In the genomic region with DNA sequence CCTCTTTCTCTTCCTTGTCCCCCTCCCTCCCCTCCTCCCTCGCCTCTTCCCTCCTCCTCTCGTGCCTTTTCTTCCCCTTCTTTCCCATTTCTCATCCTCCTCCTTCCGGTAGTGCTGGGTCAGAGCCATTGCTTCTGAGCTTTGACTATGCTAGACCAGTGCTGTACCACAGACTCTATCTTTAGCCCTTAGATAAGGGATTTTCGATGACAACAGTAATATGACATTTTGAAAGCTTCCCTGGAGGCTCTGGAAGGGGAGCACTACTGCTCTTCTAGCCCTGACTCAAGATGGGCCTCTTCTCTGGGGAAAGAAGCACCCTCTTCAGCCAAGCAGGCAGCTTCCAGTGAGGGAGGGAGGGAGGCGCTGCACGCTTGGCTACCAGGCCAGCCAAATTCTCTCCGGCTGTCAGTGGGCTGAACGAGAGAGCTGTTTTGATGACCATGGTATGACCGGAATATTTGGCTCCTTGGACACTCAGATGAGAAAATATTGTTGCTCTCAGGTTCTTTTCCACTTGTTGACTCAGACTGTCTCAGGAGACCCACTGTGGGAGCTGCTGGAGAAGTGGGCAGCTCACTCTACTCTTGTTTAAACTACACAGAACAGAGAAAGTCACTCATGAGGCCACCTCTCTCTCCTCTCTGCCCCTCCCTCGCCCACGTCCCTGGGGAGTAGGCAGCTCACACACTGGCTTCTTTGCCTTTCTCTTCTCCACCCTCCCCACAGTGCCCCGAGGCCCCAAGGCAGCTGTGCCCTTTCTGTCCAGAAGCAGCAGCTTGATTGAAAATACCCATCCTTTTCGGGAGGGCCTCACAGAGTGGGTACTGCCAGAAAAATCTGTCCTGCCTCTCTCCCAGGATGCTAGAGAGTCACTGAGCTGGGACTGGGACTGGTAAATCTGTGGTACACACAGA, we compare ENCODE assay signal across 1 mouse cellular context.
TF ChIP-seq lines count a peak whose summit lies in the region.

No protein-coding gene starts in this region.

TF ChIP-seq in MEL, 35 proteins besides CTCF, POLR2A, EP300 and RAD21:
- TF ChIP-seq MAX (IDR thresholded peaks at IDR 0.05; ENCODE audit: low read length), result no peak
- TF ChIP-seq USF1 (IDR thresholded peaks at IDR 0.05; ENCODE audit: low read depth, low read length), result no peak
- 0 out of 2 replicates have a peak, but pooled peaks have one; percentile 5 for TF ChIP-seq ELF1 (IDR thresholded peaks at IDR 0.05; ENCODE audit: low read depth, low read length)
- no peak for TF ChIP-seq MAFK (IDR thresholded peaks at IDR 0.05; ENCODE audit: borderline replicate concordance, low read depth, low read length)
- 0 out of 2 replicates have a peak, but pooled peaks have one; percentile 18 for TF ChIP-seq MEF2A (IDR thresholded peaks at IDR 0.05; ENCODE audit: extremely low read depth, insufficient replicate concordance, low read depth, low read length, poor library complexity, severe bottlenecking)
- TF ChIP-seq SIN3A (IDR thresholded peaks at IDR 0.05; ENCODE audit: low read length), result no peak
- TF ChIP-seq CHD2 (IDR thresholded peaks at IDR 0.05; ENCODE audit: low read length), result no peak
- no peak for TF ChIP-seq BHLHE40 (IDR thresholded peaks at IDR 0.05; ENCODE audit: borderline replicate concordance, low read depth, low read length)
- TF ChIP-seq GABPA (IDR thresholded peaks at IDR 0.05; ENCODE audit: low read depth, low read length), result no peak
- no peak for TF ChIP-seq TCF12 (IDR thresholded peaks at IDR 0.05; ENCODE audit: low read depth, low read length)
- no peak for TF ChIP-seq UBTF (IDR thresholded peaks at IDR 0.05; ENCODE audit: borderline replicate concordance, insufficient read depth, low read depth, low read length)
- no peak for TF ChIP-seq NRF1 (IDR thresholded peaks at IDR 0.05; ENCODE audit: insufficient read depth, low read depth, low read length, poor library complexity, severe bottlenecking)
- no peak for TF ChIP-seq JUND (IDR thresholded peaks at IDR 0.05; ENCODE audit: low read depth, low read length)
- no peak for TF ChIP-seq MYC (IDR thresholded peaks at IDR 0.05; ENCODE audit: low read depth, low read length)
- TF ChIP-seq TBP (IDR thresholded peaks at IDR 0.05; ENCODE audit: low read depth, low read length), result no peak
- TF ChIP-seq CHD1 (IDR thresholded peaks at IDR 0.05; ENCODE audit: low read depth, low read length), result no peak
- TF ChIP-seq NELFE (IDR thresholded peaks at IDR 0.05; ENCODE audit: low read depth, low read length), result no peak
- TF ChIP-seq MYB (IDR thresholded peaks at IDR 0.05; ENCODE audit: low read depth, low read length), result no peak
- TF ChIP-seq GATA1 (IDR thresholded peaks at IDR 0.05; ENCODE audit: low read depth, low read length), result peak; percentile 34; the same call in 1 of the 2 replicates
- TF ChIP-seq ZNF384 (IDR thresholded peaks at IDR 0.05; ENCODE audit: low read depth, low read length), result no peak
- no peak for TF ChIP-seq ETS1 (IDR thresholded peaks at IDR 0.05; ENCODE audit: low read depth, low read length)
- TF ChIP-seq ZMIZ1 (IDR thresholded peaks at IDR 0.05; ENCODE audit: low read depth, low read length), result no peak
- no peak for TF ChIP-seq RCOR1 (IDR thresholded peaks at IDR 0.05; ENCODE audit: low read depth, low read length)
- TF ChIP-seq ZKSCAN1 (IDR thresholded peaks at IDR 0.05; ENCODE audit: low read depth, low read length), result no peak
